Mouse (Mus musculus) olfactory bulb, adult 2 months (tissue): ENCODE data around the gene Kpna7. TPM values are rescaled to one million over a fixed set of nuclear protein-coding genes. Genes with fewer than 3 reads are reported as not detected.

Source experiments
- H3K27ac ChIP-seq: fragments of 200-500 bp; 2 replicates; pipeline ENCODE4 v1.5.1; 2012; ENCODE audit warnings: low read depth, low read length; ENCODE audit not compliant: insufficient read depth
- H3K4me1 ChIP-seq: fragments of 200-500 bp; 2 replicates; pipeline ENCODE4 v1.6.1; 2012; ENCODE audit warnings: low read length; ENCODE audit not compliant: control insufficient read depth, insufficient read depth
- H3K4me3 ChIP-seq: fragments of 200-500 bp; 2 replicates; pipeline ENCODE4 v1.5.1; 2012; ENCODE audit warnings: mild to moderate bottlenecking, low read depth, low read length, moderate library complexity; ENCODE audit not compliant: insufficient read depth
- CTCF ChIP-seq: fragments of 200-500 bp; IDR thresholded peaks from 2 replicates; pipeline ENCODE4 v1.5.1; 2012; ENCODE audit warnings: low read depth, mild to moderate bottlenecking, low read length, moderate library complexity; ENCODE audit not compliant: insufficient read depth
- POLR2A ChIP-seq: fragments of 200-500 bp; IDR thresholded peaks from 2 replicates; pipeline ENCODE4 v1.6.1; 2012; ENCODE audit warnings: mild to moderate bottlenecking, low read depth, low read length, moderate library complexity; ENCODE audit not compliant: insufficient read depth
- WGBS: fragments of 180-500 bp; shearing (Covaris S2); methylation state at CpG from one replicate; pipeline ENCODE4 v1.1.7; 2018; 5-methylcytosine and 5-hydroxymethylcytosine counted together
- polyA plus RNA-seq: library from polyadenylated mRNA; stranded (reverse); fragments of >200 nt; gene quantifications from 2 replicates; pipeline ENCODE4 v1.2.4, GENCODE M21; 2012; ENCODE audit warnings: low replicate concordance; ENCODE audit not compliant: missing spikeins, insufficient read depth, insufficient read length

The Kpna7 gene
- polyA plus RNA-seq, 1 experiment = not detected

DNA sequence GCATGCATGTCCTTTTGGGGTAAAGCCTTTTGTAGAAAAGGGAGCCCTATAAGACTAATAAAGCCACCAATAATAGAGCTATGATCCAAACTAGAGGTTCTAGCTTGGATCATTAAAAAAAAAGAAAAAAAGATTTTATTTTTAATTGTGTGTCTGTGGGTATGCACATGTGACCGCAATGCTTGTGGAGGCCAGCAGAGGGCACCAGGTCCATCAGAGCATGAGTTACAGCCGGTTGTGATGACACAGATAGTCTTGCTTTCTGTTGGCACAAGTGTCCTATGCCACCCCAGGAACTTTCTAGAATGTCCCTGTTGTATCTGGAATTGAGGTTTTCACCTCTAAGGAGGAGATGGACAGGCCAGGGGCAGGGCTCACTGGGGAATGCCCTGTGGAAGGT lies 35.6 kb upstream of the Kpna7 start:
- TF ChIP-seq POLR2A = no peak
- 90% methylated on average over 2 of the region's 2 CpGs for WGBS
- Histone ChIP-seq H3K4me1 (peaks cover 8% of the 10 kb centered on the region; the same call in 1 of the 2 replicates), H3K4me3 (no peak overlapping the region), H3K27ac (no peak overlapping the region)

DNA sequence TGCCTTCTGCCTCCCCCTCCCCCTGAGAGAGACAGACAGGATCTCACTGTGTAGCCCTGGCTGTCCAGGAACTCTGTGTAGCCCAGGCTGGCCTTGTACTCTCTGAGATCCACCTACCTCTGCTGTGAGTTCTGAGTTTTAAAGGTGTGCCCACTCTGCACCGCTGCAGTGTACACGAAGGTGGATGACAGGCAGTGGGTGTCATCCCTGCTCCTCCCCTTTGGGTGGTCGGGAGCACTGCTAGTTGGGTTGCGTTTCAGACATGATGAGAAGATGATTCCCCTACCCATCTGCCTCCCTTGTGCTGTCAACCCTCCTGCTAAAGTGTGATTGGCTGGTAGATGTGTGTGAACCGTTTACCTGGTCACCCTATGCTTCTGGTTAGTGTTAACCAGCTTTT lies 34.6 kb upstream of the Kpna7 start:
- peaks cover 14% of the 10 kb centered on the region; the same call in 1 of the 2 replicates for H3K4me1 ChIP-seq
- H3K4me3 ChIP-seq = no peak overlapping the region
- TF ChIP-seq POLR2A = no peak
- TF ChIP-seq CTCF = no peak
- 88% methylated on average over 5 of the region's 5 CpGs for WGBS
- no peak overlapping the region for H3K27ac ChIP-seq

DNA sequence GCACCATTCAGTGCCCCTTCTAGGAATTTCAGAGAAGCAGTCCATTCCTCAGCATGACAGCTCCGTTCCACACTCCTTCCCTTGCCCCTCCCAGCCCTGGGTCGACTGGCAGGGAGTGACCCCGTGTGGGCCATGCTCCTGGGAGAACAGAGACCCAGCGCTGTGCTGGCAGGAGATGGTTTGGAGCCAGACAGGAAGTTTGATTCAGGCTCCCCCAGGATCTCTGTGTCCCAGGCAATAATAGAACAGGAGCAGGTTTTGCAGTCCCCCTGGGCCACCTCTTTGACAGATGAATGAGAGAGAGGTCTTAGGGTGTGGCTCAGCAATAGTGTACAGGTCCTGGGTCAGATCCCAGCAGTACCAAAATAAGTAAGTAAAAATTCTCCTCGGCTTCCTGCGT lies 34.2 kb upstream of the Kpna7 start:
- Histone ChIP-seq H3K27ac (no peak overlapping the region), H3K4me1 (peaks cover 14% of the 10 kb centered on the region; the same call in 1 of the 2 replicates), H3K4me3 (no peak overlapping the region)
- no peak for TF ChIP-seq CTCF
- no peak for TF ChIP-seq POLR2A
- 58% methylated on average over 6 of the region's 6 CpGs for whole genome bisulfite sequencing

DNA sequence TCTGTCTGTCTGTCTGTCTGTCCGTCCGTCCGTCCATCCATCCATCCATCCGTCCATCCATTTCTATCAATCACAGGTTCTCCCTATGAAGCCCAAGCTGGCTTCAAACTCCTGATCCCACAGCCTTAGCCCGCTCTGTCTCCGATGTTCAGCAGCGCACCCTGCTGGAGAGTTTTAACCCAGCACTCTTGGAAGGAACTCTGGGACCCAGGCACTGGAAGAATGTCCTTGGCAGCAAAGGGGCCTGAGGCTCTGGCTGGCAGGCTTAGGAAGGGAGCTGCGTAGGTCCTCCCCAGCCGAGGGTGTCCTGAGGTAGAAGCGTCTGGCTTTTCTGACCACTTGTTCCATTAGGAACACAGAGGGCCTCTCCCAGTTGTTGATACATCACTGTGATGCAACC lies 33.1 kb upstream of the Kpna7 start:
- H3K27ac ChIP-seq = no peak overlapping the region

DNA sequence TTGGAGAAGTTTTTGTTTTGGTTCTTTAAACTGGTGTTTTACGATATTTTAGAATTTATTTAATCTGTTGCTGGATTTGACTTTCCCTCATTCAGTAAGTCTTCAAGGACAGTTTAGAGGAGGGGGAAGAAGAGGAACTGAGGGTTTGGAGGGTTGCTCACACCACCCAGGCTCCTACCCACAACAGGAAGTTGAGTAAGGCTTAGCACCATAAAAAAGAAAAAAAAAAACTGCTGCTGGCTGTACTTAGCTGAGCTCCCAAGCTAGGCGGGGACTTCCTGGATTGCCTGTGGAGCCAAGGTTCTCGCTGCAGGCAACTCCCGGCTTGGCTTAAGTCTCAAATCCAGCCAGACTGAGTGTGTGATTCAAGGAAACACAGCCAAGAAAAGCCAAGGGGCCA lies 32.5 kb upstream of the Kpna7 start:
- peaks cover 14% of the 10 kb centered on the region; the same call in 1 of the 2 replicates for H3K4me1 ChIP-seq
- TF ChIP-seq POLR2A = no peak
- no peak for TF ChIP-seq CTCF
- no peak overlapping the region for H3K4me3 ChIP-seq
- H3K27ac ChIP-seq = no peak overlapping the region
- WGBS = 53% methylated on average over 4 of the region's 4 CpGs

More for the DNA sequence above, 33.1 kb upstream of the Kpna7 start:
- TF ChIP-seq CTCF (peak; percentile 40; the same call in 1 of the 2 replicates), POLR2A (no peak)
- Histone ChIP-seq H3K4me1 (peaks cover 14% of the 10 kb centered on the region; the same call in 1 of the 2 replicates), H3K4me3 (no peak overlapping the region)
- 40% methylated on average over 10 of the region's 10 CpGs for WGBS

DNA sequence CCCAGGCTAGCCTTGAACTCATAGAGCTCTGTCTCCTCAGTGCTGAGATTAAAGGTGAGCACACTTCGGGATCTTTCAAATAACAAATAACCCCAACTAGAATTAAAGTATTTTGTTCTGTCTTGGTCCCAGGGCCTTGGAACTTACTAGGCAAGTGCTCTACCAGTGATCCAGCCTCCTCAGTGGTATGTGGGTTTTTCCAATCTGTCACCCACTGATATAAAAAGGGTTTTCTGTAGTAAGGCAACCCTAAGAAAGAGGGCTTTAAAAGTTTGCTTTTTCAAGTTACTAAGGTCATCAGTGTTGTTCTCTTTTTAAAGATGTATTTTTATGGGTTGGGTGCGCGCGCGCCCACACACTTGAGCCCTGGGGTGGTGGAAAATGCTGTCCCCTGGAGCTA lies 31.9 kb upstream of the Kpna7 start:
- TF ChIP-seq POLR2A = no peak
- Histone ChIP-seq H3K4me1 (peaks cover 14% of the 10 kb centered on the region; the same call in 1 of the 2 replicates), H3K27ac (no peak overlapping the region), H3K4me3 (no peak overlapping the region)
- WGBS = 93% methylated on average over 5 of the region's 5 CpGs

DNA sequence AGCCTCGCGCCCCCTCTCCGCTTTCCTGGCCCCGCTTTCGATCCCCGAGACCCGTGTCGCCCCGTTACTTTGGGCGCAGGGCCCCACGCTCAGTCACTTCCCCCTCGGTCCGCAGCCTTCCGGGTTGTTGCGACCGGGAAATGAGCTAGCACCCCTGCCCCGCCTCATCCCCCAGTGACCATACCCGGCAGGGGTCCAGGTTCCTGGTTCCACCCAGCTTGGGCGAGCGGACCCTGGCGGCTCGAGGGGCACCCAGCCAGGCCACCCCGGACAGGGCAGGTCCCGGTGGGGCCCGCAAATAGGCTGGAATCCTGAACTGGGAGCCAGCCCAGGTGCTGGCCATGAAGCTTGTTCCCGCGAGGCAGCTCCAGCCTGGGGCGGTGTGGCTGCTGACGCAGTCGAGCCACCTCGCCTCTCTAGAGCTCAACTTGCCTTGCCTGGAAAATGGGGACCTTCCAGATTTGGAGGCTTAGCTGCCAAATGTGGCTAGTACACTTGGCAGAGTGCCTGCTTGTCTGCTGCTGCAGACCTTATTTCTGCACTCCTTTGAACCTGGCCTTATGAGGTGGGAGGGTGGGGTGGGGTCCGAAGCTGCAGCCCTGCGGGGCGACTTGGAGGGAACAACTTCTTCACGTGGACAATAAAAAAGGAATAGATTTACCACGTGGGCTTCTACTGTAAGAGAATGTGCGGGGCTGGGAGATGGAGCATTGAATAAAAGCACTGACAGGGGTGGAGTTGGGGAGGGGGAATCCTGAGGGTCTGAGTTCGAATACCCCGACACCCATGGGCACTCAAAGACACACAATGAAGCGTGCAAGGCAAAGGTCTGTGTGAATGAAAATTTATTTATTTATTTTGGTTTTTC lies 31.0 kb upstream of the Kpna7 start:
- H3K27ac ChIP-seq = no peak overlapping the region
- 15% methylated on average over 40 of the region's 40 CpGs for WGBS
- peak overlapping the region; percentile 51 for H3K4me3 ChIP-seq
- TF ChIP-seq CTCF (no peak), POLR2A (no peak)
- H3K4me1 ChIP-seq = peaks cover 14% of the 10 kb centered on the region; the same call in 1 of the 2 replicates

DNA sequence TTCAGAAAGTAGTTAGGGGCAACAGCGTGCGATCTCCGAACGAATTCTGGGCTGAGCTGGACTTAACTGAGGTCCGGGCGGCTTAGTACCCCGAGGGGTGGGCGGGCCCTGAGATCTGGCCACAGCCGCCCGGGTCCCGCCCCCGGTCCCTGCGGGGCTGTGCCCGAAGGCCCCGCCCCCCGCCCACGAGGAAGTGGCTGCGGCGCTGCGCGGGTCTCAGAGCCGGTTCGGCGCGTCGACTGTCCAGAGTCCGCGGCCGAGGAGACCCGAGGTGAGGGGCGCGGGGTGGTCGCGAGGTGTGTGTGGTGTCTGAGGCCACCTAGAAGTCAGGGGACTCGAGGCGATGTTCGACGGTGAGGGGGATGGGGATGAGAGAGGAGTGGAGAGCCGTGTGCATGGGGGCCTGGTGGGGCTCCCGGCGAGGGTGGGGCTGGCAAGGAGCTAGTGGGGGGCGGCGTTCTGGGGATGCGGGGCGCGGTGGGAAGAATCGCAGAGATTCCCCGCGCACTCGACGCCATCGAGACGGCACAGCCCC lies 30.3 kb upstream of the Kpna7 start, which contains the start of gene Arpc1b:
Gene Arpc1b, plus strand, starts transcription at position 145 of the 535 bp plus-strand sequence.
- no peak within 1 kb of the TSS for H3K27ac ChIP-seq
- WGBS = 2% methylated on average over 53 of the region's 53 CpGs

DNA sequence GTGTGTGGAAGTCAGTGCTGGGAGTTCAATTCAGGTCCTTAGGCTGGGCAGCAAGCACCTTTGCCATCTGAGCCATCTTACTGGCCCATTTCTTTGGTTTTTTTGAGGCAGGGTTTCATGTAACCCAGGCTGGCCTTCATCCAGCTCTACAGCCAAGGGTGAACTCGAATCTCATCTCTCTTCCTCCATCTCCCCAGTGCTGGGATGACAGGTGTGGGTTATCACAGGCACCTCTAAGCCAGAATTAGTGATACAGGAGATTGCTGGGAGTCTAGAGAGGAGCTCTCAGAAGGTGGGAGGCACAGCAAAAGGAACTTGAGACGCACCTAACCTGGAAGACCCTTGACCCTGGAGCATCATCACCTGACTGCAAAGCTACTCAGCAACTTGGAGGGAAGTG lies 29.6 kb upstream of the Kpna7 start:
- 59% methylated on average over 2 of the region's 2 CpGs for WGBS
- H3K4me3 ChIP-seq = no peak overlapping the region
- TF ChIP-seq CTCF (no peak), POLR2A (no peak)
- no peak overlapping the region for H3K27ac ChIP-seq
- peaks cover 14% of the 10 kb centered on the region; the same call in 1 of the 2 replicates for H3K4me1 ChIP-seq

More for the DNA sequence above, 30.3 kb upstream of the Kpna7 start, which contains the start of gene Arpc1b:
- TF ChIP-seq POLR2A (no peak), CTCF (no peak)
- H3K4me1 ChIP-seq = peaks cover 14% of the 10 kb centered on the region; the same call in 1 of the 2 replicates
- H3K4me3 ChIP-seq = peak within 1 kb of the TSS; percentile 51
